Mouse (Mus musculus): ENCODE results near the gene H1foo. TPM values are rescaled to one million over a fixed set of nuclear protein-coding genes. Genes with fewer than 3 reads are reported as not detected.

Gene H1foo
- polyA plus RNA-seq, 1 experiment from 2014 or later = not detected

DNA sequence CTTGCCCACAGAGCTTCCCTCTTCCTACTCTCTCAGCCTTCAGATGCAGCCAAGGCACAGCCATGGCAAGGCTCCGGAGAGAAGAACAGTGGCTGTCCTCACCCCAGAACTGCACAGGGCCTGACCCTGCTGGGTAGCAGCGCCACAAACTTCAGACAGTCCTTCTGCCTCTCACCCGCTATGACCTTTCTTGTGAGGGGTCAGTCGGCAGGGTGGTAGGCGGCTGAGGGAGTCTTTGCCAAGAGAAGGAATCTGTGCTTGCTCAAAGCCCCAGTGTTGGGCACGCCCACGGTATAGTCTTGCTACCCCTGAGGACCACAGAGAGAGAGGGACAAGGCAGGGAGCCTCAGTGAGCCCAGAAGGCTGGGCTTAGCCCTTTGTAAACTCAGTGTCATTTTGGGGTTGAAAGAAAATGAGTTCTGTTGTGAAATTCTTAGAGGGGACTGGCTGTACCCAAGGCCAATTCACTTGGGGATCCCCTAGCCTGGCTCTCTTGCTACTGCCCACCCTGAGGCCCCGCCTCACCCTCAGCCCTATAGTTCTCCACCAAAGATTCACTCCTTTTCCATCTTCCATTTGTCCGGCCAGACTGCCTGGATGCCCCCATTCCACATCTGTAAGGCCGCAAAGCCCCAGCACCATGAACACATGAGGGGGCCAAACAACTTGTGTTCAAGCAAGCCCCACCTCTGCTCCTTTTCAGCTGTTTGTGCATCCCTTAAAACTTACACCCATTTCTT is 47.3 kb downstream of the H1foo start:
- Histone ChIP-seq H3K9ac (replicated peaks; ENCODE audit: low read depth, low read length) (no peak overlapping the region), H3K4me2 (ENCODE audit: low read depth, low read length) (peak overlapping the region; percentile 80; the same call in 1 of the 2 replicates), H3K9me3 (ENCODE audit: control insufficient read depth, low read length) (no peaks in the 10 kb centered on the region), H3K27ac (ENCODE audit: low read depth, low read length) (no peak overlapping the region), H3K4me1 (ENCODE audit: control insufficient read depth, insufficient read depth, low read length) (peaks cover 19% of the 10 kb centered on the region), H3K36me3 (ENCODE audit: control insufficient read depth, insufficient read depth, low read length) (no peaks in the 10 kb centered on the region), H3K27me3 (ENCODE audit: control insufficient read depth, insufficient read depth, low read length) (peaks cover 23% of the 10 kb centered on the region), H3K4me3 (ENCODE audit: low read depth, low read length) (peak overlapping the region; percentile 16)
- ATAC-seq (ENCODE audit: low read depth) = no peak
- 24% methylated on average over 10 of the region's 10 CpGs for WGBS

DNA sequence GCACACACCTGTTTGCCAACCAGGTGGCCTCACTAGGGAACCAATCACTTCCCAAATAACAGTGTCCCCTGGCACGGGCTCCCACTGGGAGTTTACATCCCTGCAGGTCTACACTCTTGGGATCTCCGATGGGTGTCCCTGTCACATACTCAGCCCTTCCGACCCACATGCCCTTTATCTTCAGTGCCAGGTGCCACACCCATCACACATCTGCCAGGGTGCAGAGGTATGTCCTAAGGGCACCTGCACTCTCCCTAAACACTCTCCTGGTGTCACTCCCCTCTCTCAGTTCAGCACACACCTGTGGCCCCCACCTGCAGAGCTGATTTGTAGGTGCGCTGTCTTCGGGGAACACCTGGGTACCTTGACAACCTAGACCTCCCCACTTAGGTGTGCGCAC is 48.2 kb downstream of the H1foo start:
- Histone ChIP-seq H3K4me3 (ENCODE audit: low read depth, low read length) (peak overlapping the region; percentile 47), H3K27ac (ENCODE audit: low read depth, low read length) (no peak overlapping the region), H3K27me3 (ENCODE audit: control insufficient read depth, insufficient read depth, low read length) (peaks cover 23% of the 10 kb centered on the region), H3K36me3 (ENCODE audit: control insufficient read depth, insufficient read depth, low read length) (no peaks in the 10 kb centered on the region), H3K9me3 (ENCODE audit: control insufficient read depth, low read length) (no peaks in the 10 kb centered on the region), H3K4me1 (ENCODE audit: control insufficient read depth, insufficient read depth, low read length) (peaks cover 14% of the 10 kb centered on the region), H3K4me2 (ENCODE audit: low read depth, low read length) (peak overlapping the region; percentile 80), H3K9ac (replicated peaks; ENCODE audit: low read depth, low read length) (peak overlapping the region; percentile 52; the same call in 1 of the 2 replicates)
- 46% methylated on average over 6 of the region's 6 CpGs for WGBS
- 0 out of 2 replicates have a peak, but pooled peaks have one; percentile 2 for ATAC-seq (ENCODE audit: low read depth)

DNA sequence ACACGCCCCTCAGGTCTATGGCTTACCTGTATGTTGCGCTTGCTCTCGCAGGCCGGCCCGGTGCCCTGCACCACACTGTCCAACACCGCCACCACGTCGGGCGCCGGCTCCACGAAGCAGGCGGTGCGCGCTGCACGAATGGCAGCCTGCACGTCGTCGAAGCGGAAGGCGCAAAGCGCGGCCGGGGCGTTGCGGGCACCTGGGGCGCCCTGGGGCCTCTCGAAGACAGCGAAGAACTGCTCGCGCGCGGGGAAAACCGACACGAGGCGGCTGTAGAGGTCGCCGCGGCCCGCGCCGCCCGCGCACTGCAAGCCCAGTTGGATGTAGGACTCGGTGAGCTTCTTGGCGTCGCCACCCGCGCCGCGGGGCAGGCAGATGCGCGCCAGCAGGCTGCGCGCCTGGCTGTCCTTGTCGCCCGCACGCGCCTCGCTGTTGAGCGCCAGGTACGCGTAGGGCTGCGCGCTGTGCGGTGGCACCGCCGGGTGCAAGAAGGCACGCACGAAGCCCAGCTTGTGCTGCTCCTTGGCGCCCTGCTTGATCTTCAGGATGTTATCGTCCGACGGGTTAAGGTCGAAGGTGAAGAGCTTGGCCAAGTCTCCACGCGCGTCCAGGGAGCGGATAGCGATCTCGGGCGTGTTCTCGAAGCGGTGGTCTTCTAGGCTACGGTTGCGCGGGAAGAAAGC is 48.9 kb downstream of the H1foo start:
- Histone ChIP-seq H3K27me3 (ENCODE audit: control insufficient read depth, insufficient read depth, low read length) (peaks cover 23% of the 10 kb centered on the region), H3K9ac (replicated peaks; ENCODE audit: low read depth, low read length) (peak overlapping the region; percentile 52), H3K36me3 (ENCODE audit: control insufficient read depth, insufficient read depth, low read length) (no peaks in the 10 kb centered on the region), H3K4me2 (ENCODE audit: low read depth, low read length) (peak overlapping the region; percentile 80), H3K4me1 (ENCODE audit: control insufficient read depth, insufficient read depth, low read length) (peaks cover 14% of the 10 kb centered on the region), H3K27ac (ENCODE audit: low read depth, low read length) (peak overlapping the region; percentile 5; the same call in 1 of the 2 replicates), H3K4me3 (ENCODE audit: low read depth, low read length) (peak overlapping the region; percentile 47), H3K9me3 (ENCODE audit: control insufficient read depth, low read length) (no peaks in the 10 kb centered on the region)
- ATAC-seq (ENCODE audit: low read depth) = 0 out of 2 replicates have a peak, but pooled peaks have one; percentile 1
- 1% methylated on average over 86 of the region's 86 CpGs for WGBS

DNA sequence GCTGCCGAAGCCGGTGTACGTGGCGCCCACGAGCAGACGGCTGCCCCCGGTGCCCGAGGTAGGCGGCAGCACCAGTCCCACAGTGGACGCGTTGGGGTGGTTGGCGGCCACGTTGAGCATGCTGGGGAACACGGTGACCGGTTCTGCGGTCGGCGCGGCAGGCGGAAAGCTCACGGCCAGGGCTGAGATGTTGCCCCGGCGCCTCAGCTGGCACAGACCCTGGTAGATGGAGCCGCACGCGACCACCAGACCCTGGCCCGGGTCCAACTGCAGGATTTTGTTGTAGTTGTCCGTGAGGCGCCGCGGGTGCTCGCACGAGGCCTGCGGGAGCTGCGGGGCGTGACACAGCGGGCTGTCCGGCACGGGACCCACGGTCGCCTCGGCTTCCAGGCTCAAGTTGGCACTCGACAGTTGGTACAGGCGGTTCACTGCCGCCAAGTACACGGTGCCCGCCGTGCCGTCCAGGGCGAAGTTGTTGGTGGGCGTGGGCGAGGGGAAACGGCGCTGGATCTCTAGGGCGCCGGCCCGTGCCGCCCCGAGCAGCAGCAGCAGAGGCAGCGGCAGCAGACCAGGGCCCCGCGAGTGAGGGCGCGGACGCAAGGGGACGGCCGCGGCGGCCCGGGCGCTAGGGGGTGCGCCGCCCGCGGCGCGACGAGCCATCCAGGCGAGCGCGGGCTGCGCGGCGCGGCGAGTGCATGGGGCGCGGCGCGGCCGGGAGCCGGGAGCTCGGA is 49.6 kb downstream of the H1foo start:
- peak; percentile 15; the same call in 1 of the 2 replicates for ATAC-seq (ENCODE audit: low read depth)

DNA sequence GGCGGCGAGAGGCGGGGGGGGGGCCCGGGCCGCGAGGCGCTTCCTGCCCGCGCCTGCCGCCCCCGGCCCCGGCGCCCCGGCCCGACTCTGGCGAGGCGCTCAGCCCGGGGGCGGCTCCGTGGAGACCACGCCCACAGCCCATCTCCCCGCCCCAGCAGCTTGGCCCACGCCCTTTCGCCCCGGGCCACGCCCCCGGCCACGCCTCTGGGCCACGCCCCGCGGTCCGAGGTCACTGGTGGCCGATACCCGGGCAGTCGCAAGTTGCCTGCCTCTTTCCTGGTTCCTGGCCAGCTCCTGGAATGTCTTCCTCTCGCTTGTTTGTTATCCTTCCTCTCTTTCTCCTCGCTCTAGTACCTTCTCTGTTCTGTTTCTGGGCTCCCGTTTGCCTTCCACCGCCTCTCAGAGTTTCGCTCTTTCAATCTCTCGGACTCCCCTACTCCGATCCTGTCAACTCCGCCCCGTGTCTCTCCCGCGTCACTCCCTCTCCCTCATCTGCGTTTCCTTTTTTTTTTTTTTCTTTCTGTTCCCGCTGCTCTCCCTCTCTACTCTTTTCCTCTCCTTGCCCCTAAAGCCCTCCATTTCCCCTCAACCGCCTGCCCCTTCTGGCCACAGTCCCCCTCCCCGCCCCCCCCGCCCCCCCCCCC is 50.3 kb downstream of the H1foo start, which contains the start of gene Plxnd1:
Gene Plxnd1, minus strand, starts transcription at position 129 of the 644 bp plus-strand sequence.
- peak within 1 kb of the TSS; percentile 23; the same call in 1 of the 2 replicates for H3K27ac ChIP-seq (ENCODE audit: low read depth, low read length)
- no peaks in the 10 kb centered on the region for H3K9me3 ChIP-seq (ENCODE audit: control insufficient read depth, low read length)
- WGBS = under 1% methylated on average over 25 of the region's 51 CpGs
- peak within 1 kb of the TSS; percentile 52 for H3K9ac ChIP-seq (replicated peaks; ENCODE audit: low read depth, low read length)
- H3K36me3 ChIP-seq (ENCODE audit: control insufficient read depth, insufficient read depth, low read length) = no peaks in the 10 kb centered on the region
- peak within 1 kb of the TSS; percentile 80 for H3K4me2 ChIP-seq (ENCODE audit: low read depth, low read length)
- H3K4me1 ChIP-seq (ENCODE audit: control insufficient read depth, insufficient read depth, low read length) = peaks cover 14% of the 10 kb centered on the region
- peak within 1 kb of the TSS; percentile 47 for H3K4me3 ChIP-seq (ENCODE audit: low read depth, low read length)
- ATAC-seq (ENCODE audit: low read depth) = peak; percentile 56
- peaks cover 23% of the 10 kb centered on the region for H3K27me3 ChIP-seq (ENCODE audit: control insufficient read depth, insufficient read depth, low read length)

More for the DNA sequence above, 49.6 kb downstream of the H1foo start:
- peaks cover 14% of the 10 kb centered on the region for H3K4me1 ChIP-seq (ENCODE audit: control insufficient read depth, insufficient read depth, low read length)
- H3K27ac ChIP-seq (ENCODE audit: low read depth, low read length) = no peak overlapping the region
- H3K9ac ChIP-seq (replicated peaks; ENCODE audit: low read depth, low read length) = peak overlapping the region; percentile 52
- peak overlapping the region; percentile 47 for H3K4me3 ChIP-seq (ENCODE audit: low read depth, low read length)
- H3K27me3 ChIP-seq (ENCODE audit: control insufficient read depth, insufficient read depth, low read length) = peaks cover 23% of the 10 kb centered on the region
- H3K4me2 ChIP-seq (ENCODE audit: low read depth, low read length) = peak overlapping the region; percentile 80
- WGBS = 1% methylated on average over 60 of the region's 93 CpGs
- no peaks in the 10 kb centered on the region for H3K9me3 ChIP-seq (ENCODE audit: control insufficient read depth, low read length)
- no peaks in the 10 kb centered on the region for H3K36me3 ChIP-seq (ENCODE audit: control insufficient read depth, insufficient read depth, low read length)

DNA sequence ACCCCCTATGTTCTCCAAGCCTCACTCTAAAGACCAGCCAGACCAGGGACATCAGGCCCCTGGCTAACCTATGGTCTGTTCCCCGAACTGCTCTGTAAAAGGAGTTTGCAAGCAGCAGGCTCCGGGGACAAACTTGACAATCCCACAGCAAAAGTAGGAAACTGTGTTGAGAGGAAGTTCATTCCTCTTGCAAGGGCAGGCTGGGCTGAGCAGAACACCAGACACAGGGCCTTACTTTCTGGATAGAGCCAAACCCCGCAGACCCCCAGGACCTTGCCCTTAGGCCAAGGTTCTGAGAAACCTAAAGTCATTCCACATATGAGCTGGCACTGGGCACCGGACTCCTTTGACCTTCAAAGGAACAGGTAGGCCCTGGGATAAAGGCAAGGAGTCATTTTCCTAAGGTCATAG is 50.8 kb downstream of the H1foo start:
- no peak overlapping the region for H3K4me3 ChIP-seq (ENCODE audit: low read depth, low read length)
- WGBS = 63% methylated on average over 4 of the region's 4 CpGs
- H3K4me2 ChIP-seq (ENCODE audit: low read depth, low read length) = no peak overlapping the region; the same call in 1 of the 2 replicates
- no peaks in the 10 kb centered on the region for H3K36me3 ChIP-seq (ENCODE audit: control insufficient read depth, insufficient read depth, low read length)
- peak overlapping the region; percentile 23; the same call in 1 of the 2 replicates for H3K27ac ChIP-seq (ENCODE audit: low read depth, low read length)
- peaks cover 14% of the 10 kb centered on the region for H3K4me1 ChIP-seq (ENCODE audit: control insufficient read depth, insufficient read depth, low read length)
- H3K9ac ChIP-seq (replicated peaks; ENCODE audit: low read depth, low read length) = no peak overlapping the region
- peaks cover 23% of the 10 kb centered on the region for H3K27me3 ChIP-seq (ENCODE audit: control insufficient read depth, insufficient read depth, low read length)
- no peak for ATAC-seq (ENCODE audit: low read depth)
- H3K9me3 ChIP-seq (ENCODE audit: control insufficient read depth, low read length) = no peaks in the 10 kb centered on the region

DNA sequence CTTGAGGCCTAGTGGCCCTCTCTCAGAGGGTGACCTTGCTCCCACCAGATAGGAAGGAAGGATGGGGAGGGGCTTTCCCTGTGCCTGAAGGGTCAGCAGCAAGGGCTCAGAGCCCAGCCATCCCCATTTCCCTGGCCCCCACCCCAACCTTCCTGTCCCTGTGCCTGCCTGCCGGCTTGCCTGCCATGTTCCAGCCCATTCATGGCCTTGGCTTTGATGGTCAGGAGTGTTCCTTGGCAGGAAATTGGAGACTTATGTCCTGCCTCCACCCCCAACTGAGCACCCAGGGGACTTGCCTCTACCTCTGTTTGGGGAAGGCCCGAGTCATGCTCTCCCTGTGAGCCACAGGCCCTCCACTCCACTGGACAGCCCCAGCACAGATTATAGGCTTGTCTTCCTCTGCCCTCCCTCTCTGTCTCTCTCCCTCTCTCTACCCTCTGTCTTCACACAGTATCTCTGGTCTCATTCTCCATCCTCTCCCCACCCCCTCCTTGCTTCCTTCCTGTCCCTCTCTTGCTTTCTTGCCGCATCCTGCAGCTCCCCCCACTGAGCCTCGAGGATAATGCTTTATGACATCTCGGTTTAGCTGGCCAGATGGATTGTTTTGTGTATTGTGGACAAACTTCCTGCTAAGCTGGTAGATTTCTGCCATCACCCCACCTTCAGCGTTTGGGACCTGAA is 51.6 kb downstream of the H1foo start:
- Histone ChIP-seq H3K9me3 (ENCODE audit: control insufficient read depth, low read length) (no peaks in the 10 kb centered on the region), H3K4me3 (ENCODE audit: low read depth, low read length) (no peak overlapping the region), H3K9ac (replicated peaks; ENCODE audit: low read depth, low read length) (no peak overlapping the region), H3K4me1 (ENCODE audit: control insufficient read depth, insufficient read depth, low read length) (peaks cover 14% of the 10 kb centered on the region), H3K4me2 (ENCODE audit: low read depth, low read length) (no peak overlapping the region), H3K27ac (ENCODE audit: low read depth, low read length) (no peak overlapping the region; the same call in 1 of the 2 replicates), H3K36me3 (ENCODE audit: control insufficient read depth, insufficient read depth, low read length) (no peaks in the 10 kb centered on the region), H3K27me3 (ENCODE audit: control insufficient read depth, insufficient read depth, low read length) (peaks cover 23% of the 10 kb centered on the region)
- ATAC-seq (ENCODE audit: low read depth) = no peak
- 30% methylated on average over 6 of the region's 6 CpGs for WGBS

DNA sequence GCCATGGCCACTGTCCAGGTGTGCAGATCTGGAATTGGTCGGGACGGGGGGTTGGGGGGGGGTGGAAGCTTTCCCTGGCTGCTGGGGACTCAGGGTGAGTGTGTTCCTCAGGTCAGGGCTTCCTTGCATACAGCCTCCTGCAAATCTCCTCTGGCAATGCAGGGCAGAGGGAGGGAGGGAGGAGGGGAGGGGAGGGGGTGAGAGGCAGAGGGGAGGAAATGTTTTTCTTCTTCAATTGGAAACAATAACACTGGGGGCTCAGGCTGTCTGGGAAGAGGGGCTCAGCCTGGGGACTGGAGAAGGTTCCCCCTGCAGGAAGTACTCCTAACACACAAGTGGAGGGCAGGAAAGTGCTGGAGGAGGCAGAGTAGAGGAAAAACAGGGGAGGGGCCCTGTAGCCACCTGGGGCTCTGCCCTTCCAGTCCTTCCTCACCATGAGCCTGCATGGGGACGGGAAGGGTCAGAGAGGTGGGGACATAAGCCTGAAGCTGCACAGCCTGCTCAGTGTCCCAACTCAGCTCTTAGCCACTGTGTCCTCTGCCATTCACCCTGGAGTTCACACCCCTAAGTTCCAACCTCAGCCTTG is 53.1 kb downstream of the H1foo start:
- ATAC-seq (ENCODE audit: low read depth) = no peak
- Histone ChIP-seq H3K4me3 (ENCODE audit: low read depth, low read length) (no peak overlapping the region), H3K27ac (ENCODE audit: low read depth, low read length) (no peak overlapping the region), H3K36me3 (ENCODE audit: control insufficient read depth, insufficient read depth, low read length) (no peaks in the 10 kb centered on the region), H3K27me3 (ENCODE audit: control insufficient read depth, insufficient read depth, low read length) (peaks cover 17% of the 10 kb centered on the region), H3K4me2 (ENCODE audit: low read depth, low read length) (no peak overlapping the region), H3K4me1 (ENCODE audit: control insufficient read depth, insufficient read depth, low read length) (peaks cover 14% of the 10 kb centered on the region), H3K9me3 (ENCODE audit: control insufficient read depth, low read length) (no peaks in the 10 kb centered on the region), H3K9ac (replicated peaks; ENCODE audit: low read depth, low read length) (no peak overlapping the region)
- WGBS = 32% methylated on average over 3 of the region's 3 CpGs

Measured in neural tube, embryonic 14.5 days (tissue).